Mouse (Mus musculus) heart, postnatal 4 days (tissue): Measurements from ENCODE around the gene Hsd17b7. TPM values are rescaled to one million over a fixed set of nuclear protein-coding genes. Genes with fewer than 3 reads are reported as not detected.
A peak's percentile ranks its signal among the peaks of the same experiment; 100 is the strongest.
"Not testable (repeated sequence)": the region's sequence is repeated elsewhere in the genome, so short reads cannot be mapped to it uniquely, and the experiment has no call there.

ENCODE experiments used
- DNase-seq: peaks from one replicate; pipeline ENCODE4 v3.0.0; 2021
- total RNA-seq, 2 experiments: library from RNA; stranded (reverse); gene quantifications; 2 replicates each; pipeline ENCODE4 v1.2.3; 2021

The Hsd17b7 gene
- 10 to 100 TPM; 30.9 to 34.2 TPM for total RNA-seq

DNA sequence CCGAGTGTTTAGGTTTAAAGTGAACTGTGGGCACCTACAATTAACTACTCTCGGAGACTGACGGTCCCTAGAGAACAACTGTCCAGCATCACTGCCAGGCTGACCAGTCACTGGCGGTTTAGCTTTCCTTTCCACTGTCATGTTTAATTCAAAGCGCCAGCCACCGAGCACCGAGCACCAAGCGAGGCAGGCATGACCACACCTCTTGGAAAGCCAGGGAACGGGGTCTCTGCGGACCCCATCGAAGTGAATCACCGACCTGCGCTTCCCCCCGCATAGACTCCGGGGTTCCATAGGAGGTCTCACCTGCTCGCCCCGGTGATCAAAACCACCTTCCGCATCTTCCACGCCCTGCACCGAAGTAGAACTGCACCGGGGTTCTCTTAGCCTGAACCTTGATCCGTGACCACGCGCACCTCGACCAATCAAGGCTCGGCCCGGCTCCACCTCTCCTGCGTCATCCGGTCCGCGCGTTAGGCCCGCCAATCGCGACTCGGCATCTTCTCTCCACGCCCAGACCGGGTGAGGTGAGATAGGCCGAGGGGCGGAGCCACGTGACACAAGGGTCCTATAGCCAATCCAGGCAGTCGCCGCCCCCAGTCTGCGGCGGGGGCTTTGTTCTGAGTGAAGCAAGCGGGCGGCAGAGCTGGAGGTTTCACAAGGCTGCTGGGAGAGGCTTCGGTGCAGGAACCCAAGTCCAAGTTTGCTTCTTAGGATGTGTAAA is at the start of gene Hsd17b7:
Hsd17b7 (minus strand) TSS at position 450 of the 724 bp plus-strand sequence.
- DNase-seq, result peak; percentile 99

DNA sequence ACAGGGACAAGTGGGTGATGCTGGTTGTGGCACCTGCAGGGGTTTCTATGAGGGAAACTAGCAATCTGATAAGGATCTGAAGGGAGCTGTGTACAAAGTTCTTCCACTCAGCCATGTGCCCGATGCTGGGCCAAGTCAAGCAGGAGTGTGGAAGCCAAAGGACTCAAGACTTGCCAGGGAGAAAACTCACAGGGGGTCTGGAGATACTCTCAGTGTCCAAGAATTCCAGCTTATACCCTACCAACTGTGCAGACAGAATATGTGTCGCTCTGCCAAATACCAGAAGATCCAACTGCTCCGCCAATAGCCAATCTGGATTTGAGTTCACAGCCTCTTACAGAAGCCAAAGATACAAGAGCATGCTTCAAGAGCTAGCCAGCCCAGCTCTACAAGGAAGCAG is 45.7 kb upstream of the Hsd17b7 start:
- DNase-seq, result no peak

DNA sequence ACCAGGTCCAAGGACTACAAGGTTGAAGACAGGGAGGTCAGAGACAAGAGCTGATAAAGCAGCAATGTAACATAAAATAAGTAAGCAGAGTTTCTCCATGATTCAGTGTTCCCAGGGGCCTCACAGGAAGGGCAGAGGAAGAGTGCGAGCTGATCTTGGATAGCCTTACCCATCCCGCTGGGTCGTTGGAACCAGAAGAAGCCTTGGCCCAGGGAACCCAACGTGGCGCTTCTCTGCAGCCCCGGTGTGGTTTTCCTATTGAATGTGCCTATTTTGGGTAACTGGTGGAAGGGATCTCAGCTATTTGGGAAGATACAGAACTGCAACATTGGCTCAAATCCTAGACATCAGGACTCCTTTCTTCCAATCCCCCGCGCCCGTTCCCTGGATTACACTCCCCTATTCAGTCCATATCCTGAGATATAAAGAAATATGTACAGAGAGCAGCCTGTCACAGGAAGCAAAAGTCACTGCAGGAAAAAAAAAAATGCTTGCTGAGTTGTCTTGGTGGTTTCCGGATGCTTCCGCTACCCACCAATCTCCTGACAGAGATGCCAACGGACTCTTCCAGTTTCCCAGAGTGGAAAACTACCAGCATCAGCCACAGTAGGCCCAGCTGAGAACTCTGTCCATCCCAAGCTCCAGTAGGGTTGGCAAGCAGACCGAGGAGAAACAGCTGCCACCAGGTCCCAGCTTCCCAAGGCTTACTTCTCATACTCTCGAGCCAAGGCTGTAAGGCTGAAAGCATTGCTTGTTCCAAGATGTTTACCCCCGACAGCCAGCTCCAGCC is 41.9 kb upstream of the Hsd17b7 start:
- DNase-seq, result peak; percentile 56

DNA sequence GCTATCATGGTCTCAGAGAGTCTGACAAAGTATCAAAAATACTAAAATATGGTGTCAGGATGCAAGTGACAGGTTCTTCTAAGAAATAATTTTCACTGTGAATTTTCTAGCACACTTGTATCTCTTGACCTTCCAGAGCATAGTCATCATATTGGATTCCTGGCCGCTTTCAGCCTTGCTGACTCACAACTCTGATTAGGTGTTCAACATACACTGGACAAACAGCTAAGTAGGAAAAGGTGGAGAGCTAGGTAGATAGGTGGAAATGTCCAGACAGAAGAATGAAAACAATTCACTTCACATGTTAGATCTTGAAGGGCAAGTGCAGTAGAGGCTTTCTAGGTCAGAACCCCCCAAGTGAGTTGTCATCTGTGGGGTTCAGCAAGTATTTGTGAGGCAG is 40.3 kb upstream of the Hsd17b7 start:
- DNase-seq, result no peak

DNA sequence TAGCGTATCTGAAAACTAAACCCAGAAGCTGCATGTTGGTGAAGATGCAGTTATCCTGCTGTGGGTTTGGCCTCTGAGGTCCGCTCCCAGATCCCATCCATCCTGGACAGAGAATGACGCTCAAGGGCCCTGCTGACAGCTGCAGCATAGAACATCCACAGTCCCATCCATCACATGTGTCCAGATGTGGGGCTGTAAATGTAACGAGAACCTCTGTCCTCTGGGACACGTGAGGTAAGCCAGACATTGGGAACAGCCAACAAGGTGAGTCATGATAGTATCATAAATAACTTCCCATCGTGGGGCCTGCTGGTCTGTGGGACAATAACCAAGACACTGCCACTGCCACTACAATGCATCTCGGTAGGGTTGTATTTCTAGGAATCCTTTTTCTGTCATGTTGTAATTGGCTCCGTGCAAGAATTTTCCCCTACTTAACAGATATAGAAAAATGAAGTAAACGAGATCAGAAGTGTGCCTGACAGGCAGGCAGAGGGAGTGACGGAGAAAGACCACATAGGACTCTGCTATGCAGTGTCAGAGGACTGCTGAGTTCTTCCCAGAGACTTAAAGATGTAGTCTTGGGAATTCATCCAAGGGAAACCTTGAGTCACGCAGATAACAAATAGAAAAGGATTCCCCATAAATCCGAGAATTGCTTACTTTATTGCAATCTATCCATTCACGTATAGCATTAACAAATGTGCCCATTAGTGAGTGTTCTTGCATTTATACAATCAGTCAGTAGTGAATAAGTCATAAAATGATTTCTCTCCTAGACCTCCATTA is 39.6 kb upstream of the Hsd17b7 start:
- no peak for DNase-seq

DNA sequence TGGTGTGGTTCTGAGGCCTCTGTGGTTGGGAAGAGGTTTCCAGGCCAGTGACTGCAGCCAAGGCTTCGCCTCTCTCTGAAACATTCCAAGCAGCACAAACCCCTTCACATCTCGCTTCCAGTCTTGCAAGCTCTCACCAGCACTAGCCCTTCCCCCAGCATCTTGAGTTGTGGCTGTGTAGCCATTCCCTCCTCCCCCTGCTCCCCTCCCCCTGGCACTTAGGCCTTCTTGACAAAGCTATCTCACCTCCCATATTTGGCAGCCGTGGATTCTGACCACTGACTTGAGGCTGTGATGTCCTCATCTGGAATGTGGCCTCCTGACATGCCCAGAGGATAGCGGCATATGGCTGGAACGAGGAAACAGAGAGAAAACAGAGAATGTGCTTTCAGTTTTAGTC is 37.5 kb upstream of the Hsd17b7 start:
- peak; percentile 60 for DNase-seq

DNA sequence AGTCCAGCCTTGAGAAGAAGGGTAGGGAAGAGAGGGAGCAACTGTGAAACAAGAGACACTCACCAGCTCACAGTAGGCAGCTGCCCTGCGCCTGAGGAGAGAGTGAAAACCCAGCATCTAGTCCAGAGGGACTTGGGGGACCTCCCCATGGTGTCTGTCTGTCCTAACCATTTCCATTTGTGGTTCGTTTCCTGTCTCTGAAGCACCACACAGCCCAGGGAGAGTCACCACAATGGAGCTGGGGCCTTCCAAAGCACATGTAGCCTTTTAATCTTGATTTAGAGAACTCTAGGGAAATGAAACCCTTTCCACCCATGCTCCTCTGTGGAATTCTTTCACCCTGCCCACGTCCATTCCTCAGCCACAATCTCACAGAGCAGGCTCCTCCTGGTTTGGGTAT is 36.3 kb upstream of the Hsd17b7 start:
- DNase-seq, result no peak

DNA sequence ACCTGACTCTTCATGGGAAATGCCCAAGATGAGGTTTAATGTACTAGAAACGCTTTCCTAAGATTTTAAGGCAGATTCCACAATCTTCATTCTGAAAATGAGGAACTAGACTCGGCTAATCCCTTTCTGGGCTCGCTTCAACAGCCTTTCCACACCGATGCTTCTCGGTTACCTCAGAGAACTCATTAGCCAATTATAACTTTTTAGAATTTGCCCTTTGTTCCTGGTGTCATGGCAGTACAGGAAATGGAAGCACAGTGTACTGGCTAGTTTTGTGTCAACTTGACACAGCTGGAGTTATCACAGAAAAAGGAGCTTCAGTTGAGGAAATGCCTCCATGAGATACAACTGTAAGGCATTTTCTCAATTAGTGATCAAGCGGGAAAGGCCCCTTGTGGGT is 24.9 kb upstream of the Hsd17b7 start:
- DNase-seq, result not testable (repeated sequence)

DNA sequence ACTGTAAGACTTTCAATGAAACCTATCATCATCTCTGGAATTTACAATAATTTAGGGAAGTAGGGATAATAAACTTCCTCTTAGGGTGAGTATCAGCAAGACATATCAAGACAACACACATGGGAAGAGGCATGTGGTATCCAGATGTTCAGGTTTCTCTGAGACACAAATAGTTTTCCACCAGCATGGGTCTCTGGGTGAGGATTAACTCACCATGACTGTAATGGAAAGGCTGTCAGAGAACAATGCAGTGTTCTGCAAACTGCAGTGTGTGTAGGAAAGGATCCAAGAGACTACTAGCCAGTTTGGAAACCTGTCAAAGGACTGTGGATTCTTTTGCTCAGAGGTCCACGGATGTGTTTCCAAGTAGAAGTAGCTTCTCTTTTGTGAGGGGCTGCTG is 17.1 kb upstream of the Hsd17b7 start:
- DNase-seq, result no peak

DNA sequence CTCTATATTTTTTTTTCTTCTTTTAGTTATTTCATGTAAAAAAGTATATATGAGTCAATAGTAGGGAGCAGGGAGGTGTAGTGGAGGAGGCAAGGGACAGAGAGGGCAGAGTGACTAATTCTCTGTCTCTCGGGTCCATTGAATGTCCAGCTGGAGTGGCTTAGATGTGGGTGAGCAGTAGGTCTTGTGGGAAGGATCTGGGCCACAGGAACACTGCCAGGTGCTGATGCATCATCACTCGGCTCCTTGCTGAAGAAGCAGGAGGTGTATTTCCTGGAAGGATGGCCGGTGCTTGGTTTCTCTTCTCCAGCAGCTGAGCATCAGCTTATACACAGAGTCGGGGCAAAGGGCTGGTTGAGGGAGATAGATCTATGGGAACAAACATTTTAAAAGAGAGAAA is 8.6 kb upstream of the Hsd17b7 start:
- DNase-seq, result no peak

DNA sequence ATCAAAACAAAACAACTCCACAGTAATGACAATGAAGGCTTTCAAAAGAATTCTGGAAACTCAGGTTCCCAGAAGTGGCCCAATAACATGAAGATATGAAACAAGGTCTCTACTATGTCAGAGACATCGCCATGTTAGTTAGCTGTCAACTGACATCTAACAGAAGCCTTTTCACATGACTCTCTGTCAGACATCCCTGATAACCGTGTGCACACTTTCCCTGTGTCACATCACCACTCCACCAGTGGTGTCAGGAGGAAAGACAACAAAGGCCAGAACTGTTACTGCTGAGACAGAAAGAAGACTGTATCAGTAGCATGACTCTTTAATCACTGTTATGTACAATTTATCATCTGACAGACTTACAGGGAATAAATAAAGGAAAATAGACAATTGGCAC is 3.0 kb upstream of the Hsd17b7 start:
- no peak for DNase-seq

DNA sequence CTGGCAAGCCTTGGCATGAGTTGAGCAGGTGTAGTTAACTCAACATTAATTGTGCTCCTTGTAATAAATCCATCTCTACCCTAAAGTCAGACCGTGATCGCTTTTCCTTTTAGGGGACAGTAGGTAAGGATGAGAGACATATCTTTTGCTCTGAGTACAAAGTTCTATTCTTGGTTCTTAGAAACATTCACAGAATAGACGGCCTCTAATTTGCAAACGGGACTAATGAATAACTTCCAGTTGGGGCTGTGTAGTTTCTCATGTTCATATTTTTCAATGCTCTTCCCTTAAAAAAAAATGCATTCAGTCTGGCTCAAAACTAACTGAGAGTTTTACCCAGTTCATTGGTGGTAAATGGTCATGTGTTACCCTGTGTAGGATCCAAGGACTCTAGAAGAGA is 1.9 kb upstream of the Hsd17b7 start:
- no peak for DNase-seq

DNA sequence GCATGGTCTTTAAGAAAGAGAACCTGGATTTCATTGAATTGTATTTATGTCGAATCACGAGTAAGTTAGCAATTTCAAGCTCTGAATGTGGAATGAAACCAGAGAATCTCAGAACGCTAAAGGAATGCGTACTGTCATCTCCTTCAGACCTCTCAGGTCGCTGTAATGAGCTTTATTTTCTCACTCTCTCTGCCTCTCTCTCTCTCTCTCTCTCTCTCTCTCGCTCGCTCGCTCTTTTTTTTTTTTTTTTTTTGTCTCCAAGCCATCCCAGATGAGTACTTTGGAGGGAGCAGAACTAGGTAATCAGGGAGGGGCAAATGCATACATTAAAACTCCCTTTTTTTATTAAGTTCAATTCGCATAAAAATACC is 460 bp upstream of the Hsd17b7 start:
- no peak for DNase-seq

DNA sequence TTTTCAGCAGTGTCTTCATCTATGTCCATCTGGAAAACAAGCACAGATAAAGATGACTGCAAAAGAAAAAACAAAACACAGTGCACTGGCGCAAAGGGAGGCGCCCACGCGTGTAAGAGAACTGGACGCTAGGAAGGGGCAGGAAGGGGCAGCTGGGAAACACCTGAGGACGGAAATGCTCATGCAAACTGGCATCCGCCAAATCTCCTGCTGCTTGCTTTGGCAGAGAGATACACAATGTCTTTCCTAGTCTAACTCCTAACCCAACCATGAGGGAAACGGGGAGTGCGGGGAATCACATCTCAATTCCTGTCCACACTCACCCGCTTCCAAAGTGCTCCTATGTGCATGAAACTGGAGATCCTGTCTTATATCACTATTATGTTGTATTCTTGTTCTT is 15.9 kb downstream of the Hsd17b7 start:
- no peak for DNase-seq

DNA sequence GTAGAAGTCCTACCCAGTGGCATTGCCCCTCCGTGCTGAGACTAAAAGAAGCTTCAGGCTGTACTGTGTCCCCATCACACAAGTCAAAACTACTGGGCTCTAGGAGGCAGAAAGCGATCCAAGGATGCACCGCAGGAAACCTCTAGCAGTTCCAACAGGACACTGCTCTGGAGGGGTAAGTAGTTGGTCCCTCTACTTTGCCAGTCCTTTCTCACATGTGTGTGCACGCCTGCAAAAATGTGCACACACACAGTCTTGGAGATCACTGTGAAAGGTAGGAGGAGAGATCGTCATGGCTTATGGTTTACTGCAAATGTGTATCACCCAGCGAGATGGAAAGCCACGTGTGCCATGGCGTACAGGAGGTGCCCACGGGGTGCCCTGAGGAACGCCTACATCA is 16.4 kb downstream of the Hsd17b7 start:
- DNase-seq, result no peak

DNA sequence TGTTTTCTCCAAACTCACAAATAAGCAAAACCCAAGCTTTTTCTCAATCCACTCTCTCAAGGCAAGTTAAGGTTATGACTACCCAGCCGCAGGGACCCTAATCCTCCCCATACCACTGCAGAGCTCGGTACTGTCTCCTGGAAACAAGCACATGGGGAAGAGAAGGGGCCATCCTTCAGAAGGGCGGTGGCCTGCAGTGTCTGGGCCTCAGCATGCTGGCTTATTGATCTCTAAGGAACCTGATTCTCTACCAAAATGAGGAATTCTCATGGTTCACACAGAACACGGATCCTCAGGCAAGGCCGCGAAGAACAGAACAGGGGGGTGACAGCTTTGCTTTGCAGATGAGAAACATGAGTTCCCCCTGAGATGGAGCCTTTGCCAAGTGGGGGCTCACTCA is 17.5 kb downstream of the Hsd17b7 start:
- no peak for DNase-seq

DNA sequence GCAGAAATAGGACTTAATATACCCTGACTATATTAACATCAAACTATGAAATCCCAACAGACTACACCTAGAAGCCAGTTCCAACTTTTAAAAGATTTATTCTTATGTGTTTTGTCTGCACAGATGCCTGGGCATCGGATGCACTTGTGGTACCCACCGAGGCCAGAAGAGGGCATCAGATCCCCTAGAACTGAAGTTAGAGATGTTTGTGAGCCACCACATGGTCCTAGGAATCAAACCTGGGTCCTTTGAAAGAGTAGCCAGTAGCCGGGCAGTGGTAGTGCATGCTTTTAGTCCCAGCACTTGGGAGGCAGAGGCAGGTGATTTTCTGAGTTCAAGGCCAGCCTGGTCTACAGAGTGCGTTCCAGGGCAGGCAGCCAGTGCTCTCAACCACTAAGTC is 18.4 kb downstream of the Hsd17b7 start:
- peak; percentile 29 for DNase-seq

DNA sequence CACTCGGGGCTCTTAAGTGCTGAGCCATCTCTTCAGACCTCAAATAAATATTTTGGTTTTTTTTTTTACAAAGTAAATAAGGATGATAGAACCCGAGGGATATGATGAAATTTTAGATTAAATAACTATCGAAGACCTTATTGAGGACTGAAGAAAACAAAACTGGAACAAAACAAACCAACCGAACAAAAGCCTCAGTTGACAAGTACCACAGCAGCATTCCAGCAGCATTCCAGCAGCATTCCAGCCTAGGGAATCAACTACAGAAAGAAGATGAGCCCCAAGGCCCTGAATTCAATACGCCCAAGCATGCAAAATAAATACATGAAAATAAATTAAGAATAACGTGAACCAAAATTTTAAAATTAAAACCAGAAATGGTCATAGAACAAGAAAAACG is 19.1 kb downstream of the Hsd17b7 start:
- DNase-seq, result no peak

DNA sequence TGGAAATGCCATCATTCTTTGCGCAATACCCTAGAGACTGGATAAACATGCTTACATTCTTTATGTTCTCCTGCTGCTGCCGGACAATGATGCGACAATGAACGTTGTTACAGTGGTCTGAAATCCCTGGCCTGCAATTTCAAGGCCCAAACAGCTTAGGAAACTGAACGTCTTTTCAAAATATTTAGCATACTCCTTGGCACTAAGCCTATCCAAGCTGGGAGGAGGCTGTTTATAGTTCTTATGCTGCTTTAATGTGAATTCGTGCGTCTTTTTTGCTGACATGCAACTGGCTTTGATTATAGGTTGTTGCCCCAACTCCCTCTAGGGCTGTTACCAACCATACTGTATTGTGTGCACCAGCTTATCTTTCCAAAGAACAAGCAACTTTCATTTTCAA is 20.2 kb downstream of the Hsd17b7 start:
- DNase-seq, result no peak

DNA sequence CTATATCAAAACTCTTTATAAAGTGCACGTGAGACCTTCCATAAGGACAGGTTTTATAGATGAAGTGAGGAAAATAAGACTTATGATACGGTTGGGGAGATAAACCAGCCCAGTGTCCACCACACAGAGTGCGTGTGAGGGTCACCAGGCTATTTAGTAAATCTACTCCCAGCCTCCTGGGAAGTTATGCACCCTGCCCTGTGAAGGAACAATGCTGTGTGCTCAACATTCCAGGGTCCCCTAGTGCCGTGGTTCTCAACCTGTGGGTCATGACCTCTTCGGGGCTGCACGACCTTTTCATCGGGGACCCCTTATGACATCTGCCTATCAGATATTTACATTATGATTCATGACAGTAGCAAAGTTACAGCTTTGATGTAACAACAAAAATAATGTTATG is 20.8 kb downstream of the Hsd17b7 start:
- no peak for DNase-seq

DNA sequence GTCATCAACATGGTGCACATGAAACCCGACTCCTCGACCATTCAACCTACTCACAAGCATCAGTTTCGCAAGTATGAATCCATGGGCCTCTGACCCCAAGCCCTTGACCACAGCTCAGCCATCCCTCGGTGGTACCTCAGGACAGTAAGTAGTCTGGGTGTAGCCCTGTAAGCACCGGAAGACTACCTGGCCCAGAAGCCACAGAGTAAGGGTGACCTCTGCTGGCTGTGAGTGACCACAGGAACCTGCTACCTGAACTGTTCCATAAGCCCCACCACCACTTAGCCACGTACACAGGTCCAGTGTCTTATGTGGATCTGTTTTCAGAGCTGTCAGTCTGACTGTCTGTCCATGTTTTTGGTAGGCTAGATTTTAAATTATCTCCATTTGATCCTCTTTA is 21.4 kb downstream of the Hsd17b7 start:
- DNase-seq, result no peak

DNA sequence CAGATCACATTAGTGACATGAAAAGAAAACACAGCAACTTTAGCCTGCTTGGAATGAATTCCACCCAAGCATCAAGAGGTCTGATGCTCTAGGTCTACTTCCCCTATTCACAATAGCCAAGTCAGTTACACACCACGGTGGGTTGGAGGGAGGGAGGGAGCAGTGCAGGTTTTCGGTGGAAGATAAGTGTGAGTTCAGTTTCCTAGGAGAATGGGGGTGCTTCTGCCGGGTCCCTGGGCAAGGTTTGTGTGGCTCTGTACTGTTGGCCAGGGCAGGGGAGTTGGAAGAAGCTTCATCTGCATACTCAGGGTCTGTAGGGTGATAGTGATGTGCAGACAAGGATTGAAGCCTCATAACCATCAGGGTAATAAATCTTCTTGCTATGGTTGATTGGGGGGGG is 23.0 kb downstream of the Hsd17b7 start:
- no peak for DNase-seq

DNA sequence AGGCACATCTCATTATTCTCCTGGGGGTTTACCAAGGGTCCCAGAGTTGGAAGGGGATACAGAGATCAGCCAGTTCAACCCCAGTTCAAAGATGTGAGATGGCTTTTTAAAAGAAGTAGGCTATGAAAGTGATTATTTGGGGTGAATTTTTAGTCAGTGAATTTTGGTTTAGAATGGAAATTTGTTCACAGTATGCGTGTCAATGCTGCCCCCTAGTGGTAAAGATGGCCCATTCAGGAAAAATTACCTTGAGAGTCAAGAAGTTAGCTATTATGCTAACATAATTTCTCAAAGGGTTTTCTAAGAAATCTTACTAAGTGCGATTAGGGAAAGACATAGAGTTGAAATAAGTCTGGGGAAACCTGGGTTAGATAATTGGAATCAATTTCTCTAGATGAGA is 29.7 kb downstream of the Hsd17b7 start:
- DNase-seq, result peak; percentile 59
